ENCODE assay signal across 15 mouse cellular contexts in genomic region chr3:139866329-139866728, GRCm38 (mm10).
DNase-seq lines count a peak whose midpoint lies in the region; ATAC-seq lines count a peak whose summit lies in the region.
"Had no signal": no experiment of that assay in that cellular context is flagged by ENCODE, and none has a peak within 500 bp of the region (broad histone marks: within the 10 kb centered on the region; RNA-seq: fewer than 3 reads in every experiment).

No protein-coding gene starts in this region.

- 0 out of 2 replicates have a peak overlapping the region, but pooled peaks have one; percentile 5 for H3K27ac ChIP-seq in embryonic facial prominence, embryonic 10.5 days (replicated peaks)
- no peak overlapping the region for H3K27ac ChIP-seq in hindbrain, embryonic 15.5 days (replicated peaks)
- H3K27ac ChIP-seq: kidney, embryonic 15.5 days; limb, embryonic 12.5 days had no signal

- H3K27me3 ChIP-seq in embryonic facial prominence, embryonic 10.5 days (replicated peaks; ENCODE audit: low read depth, poor library complexity, severe bottlenecking): no peaks in the 10 kb centered on the region
- no peaks in the 10 kb centered on the region for H3K27me3 ChIP-seq in hindbrain, embryonic 15.5 days
- H3K27me3 ChIP-seq: heart, embryonic 12.5 days; kidney, embryonic 15.5 days; limb, embryonic 12.5 days had no signal

- DNase-seq in left cerebral cortex, postnatal 4 days: peak; percentile 51
- DNase-seq in left cerebral cortex, postnatal 36 days (ENCODE audit: low spot score in 2 of 2): no peak
- DNase-seq in cerebellum, adult 11 months: peak; percentile 67
- no peak for DNase-seq in embryonic facial prominence, embryonic 10.5 days (ENCODE audit: low spot score)
- DNase-seq in urinary bladder, postnatal 4 days (ENCODE audit: low spot score in 2 of 2): no peak
- DNase-seq in layer of hippocampus, postnatal 25 days (ENCODE audit: extremely low spot score in 1 of 2, low spot score in 1 of 2): no peak
- DNase-seq: B cell, adult 2 months; gastrocnemius, postnatal 10 days; right cerebral cortex, postnatal 14 days; thymus, postnatal 14 days had no signal

- H3K4me1 ChIP-seq in embryonic facial prominence, embryonic 10.5 days: peaks cover 5% of the 10 kb centered on the region
- peaks cover 7% of the 10 kb centered on the region for H3K4me1 ChIP-seq in hindbrain, embryonic 15.5 days (replicated peaks)
- H3K4me1 ChIP-seq: heart, embryonic 12.5 days had no signal

- H3K4me2 ChIP-seq in hindbrain, embryonic 15.5 days: no peak overlapping the region
- H3K4me2 ChIP-seq: heart, embryonic 12.5 days; kidney, embryonic 15.5 days; limb, embryonic 12.5 days had no signal

- ATAC-seq in hindbrain, embryonic 15.5 days (ENCODE audit: low FRiP score, low read depth): 0 out of 2 replicates have a peak, but pooled peaks have one; percentile 54
- ATAC-seq in erythroblast, adult 5-6 weeks (replicated peaks; ENCODE audit: low FRiP score, poor library complexity, severe bottlenecking): no peak

- H3K9me3 ChIP-seq in embryonic facial prominence, embryonic 10.5 days: no peaks in the 10 kb centered on the region
- no peaks in the 10 kb centered on the region for H3K9me3 ChIP-seq in hindbrain, embryonic 15.5 days
- H3K9me3 ChIP-seq: heart, embryonic 12.5 days; kidney, embryonic 15.5 days; limb, embryonic 12.5 days had no signal

- intact Hi-C loops in left cerebral cortex, postnatal 4 days (cut with DNase I): no loop called here
- intact Hi-C loops in left cerebral cortex, postnatal 36 days (cut with DNase I): no loop called here

- H3K9ac ChIP-seq in hindbrain, embryonic 15.5 days: no peak overlapping the region
- H3K9ac ChIP-seq: heart, embryonic 12.5 days; kidney, embryonic 15.5 days; limb, embryonic 12.5 days had no signal

- H3K4me3 ChIP-seq in embryonic facial prominence, embryonic 10.5 days: no peak overlapping the region
- no peak overlapping the region for H3K4me3 ChIP-seq in hindbrain, embryonic 15.5 days
- H3K4me3 ChIP-seq: heart, embryonic 12.5 days; kidney, embryonic 15.5 days; limb, embryonic 12.5 days had no signal

- no peaks in the 10 kb centered on the region for H3K36me3 ChIP-seq in embryonic facial prominence, embryonic 10.5 days (replicated peaks)
- no peaks in the 10 kb centered on the region for H3K36me3 ChIP-seq in hindbrain, embryonic 15.5 days
- H3K36me3 ChIP-seq: heart, embryonic 12.5 days; kidney, embryonic 15.5 days; limb, embryonic 12.5 days had no signal

Comparison
In these comparisons a context has a peak if more than half of its experiments do, and no peak if none do; other contexts are left out.
1. DNase-seq: peak in left cerebral cortex, postnatal 4 days (single experiment) and cerebellum, adult 11 months (single experiment); none in left cerebral cortex, postnatal 36 days (0 of 2), embryonic facial prominence, embryonic 10.5 days (single experiment), urinary bladder, postnatal 4 days (0 of 2) and layer of hippocampus, postnatal 25 days (0 of 2).